Mouse (Mus musculus): ENCODE measurements at regions not wholly inside any gene's neighbourhood (a gene's known extent, or its start where the extent isn't known, plus 50 kb on each side); places are given as distances from the start of the nearest gene placed in this dataset.
A peak's percentile ranks its signal among the peaks of the same experiment; 100 is the strongest.

GRCm38 (mm10) chr4:80131623-80132301 is 702.2 kb upstream of the Tyrp1 start:
- no peak for DNase-seq

- DNase-seq: peak; percentile 1
These were observed 693.7 kb upstream of the Tyrp1 start for GRCm38 (mm10) chr4:80140261-80140660.

- no peak for DNase-seq
These were observed 674.1 kb upstream of the Tyrp1 start for GRCm38 (mm10) chr4:80159842-80160241.

- DNase-seq: no peak
These were observed 660.7 kb upstream of the Tyrp1 start for GRCm38 (mm10) chr4:80173229-80173628.

GRCm38 (mm10) chr4:80202223-80202622 is 631.7 kb upstream of the Tyrp1 start:
- DNase-seq: no peak

- DNase-seq: no peak
These were observed 630.0 kb upstream of the Tyrp1 start for GRCm38 (mm10) chr4:80203916-80204315.

- no peak for DNase-seq
These were observed 629.5 kb upstream of the Tyrp1 start for GRCm38 (mm10) chr4:80204374-80204773.

Measured in cerebellum, adult 9-10 months (tissue).